Mouse (Mus musculus) cerebellum, adult 9-11 months (tissue): ENCODE results near the gene Stra6.
A peak's percentile ranks its signal among the peaks of the same experiment; 100 is the strongest.

ENCODE experiments used
- DNase-seq: peaks from one replicate; pipeline ENCODE4 v3.0.0; 2022

Stra6 gene

DNA sequence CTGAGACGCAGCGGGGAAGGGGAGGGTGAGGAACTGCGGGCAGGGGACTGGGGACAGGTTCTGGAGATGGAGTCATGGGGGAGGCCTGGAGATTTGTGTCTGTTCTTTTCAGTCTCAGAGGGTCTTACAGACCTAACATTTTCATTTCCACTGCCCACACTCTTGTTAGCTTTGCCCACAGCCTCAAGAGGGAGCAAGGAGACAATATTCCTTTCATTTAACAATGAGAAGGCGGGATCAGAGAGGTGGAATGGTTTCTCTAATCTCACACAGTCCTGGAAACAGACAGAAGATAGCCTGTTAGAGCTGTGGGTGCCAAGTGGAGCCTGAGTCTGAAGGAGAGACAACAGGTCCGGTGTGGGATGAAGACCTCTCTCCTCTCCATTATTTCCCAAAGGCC, 11.7 kb upstream of the Stra6 start:
- no peak for DNase-seq

DNA sequence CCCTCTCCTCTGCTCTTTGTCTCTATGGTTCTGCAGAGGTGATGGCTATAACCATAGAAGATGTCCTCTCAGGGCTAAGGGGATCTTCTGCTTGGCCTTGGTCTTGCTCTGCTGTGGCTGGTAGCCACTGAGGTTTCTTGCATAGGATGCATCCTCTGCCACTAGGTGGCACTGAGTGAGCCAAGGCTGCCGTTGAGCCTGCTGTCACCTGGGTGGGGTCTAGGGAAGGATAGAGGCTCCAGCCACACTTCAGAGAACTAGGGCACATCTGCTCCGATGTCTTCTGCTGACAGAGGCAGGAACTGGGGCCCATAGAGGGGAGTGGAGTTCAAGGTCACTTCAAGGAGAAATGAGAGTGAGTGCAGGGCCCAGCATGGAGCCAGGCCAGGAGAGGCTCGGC, 10.5 kb upstream of the Stra6 start:
- DNase-seq, result peak; percentile 56

DNA sequence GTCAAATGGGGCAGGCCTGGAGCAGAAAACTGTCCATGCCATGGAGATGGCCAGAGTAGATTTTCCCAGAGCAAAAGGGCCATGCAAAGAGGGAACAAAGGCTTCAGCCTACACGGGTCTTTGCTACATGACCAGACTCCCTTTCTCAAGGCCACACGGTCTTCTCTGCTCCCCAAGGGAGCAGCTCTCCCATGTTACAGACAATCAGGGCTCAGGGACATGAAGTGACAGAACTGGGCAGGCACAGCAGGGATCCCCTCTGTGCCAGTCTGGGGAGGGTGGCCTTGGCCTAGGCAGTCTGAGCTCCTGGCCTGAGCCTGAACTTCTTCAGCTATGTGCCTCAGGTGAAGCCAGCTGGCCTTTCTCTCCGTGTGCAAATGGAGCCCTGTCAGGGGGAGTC, 10.0 kb upstream of the Stra6 start:
- DNase-seq, result no peak

DNA sequence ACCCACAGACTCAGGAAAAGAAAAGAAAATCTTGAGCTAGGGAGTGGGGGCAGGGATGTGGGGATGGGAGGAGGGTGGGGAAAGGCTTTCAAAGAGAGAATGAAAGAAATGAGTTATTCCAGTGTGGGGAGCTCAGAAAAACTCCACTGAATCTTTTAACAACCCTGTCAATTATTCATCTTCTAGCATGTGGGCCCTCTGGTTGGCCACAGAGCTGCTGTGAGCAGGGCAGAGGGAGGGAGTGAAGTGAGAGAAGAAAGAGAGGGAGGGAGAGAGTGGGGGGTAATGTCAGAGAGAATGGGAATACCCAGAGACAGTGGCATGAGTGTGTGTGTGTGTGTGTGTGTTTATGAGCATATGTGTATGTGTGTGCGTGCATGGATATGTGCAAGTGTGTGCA, 9.6 kb upstream of the Stra6 start:
- DNase-seq, result no peak

DNA sequence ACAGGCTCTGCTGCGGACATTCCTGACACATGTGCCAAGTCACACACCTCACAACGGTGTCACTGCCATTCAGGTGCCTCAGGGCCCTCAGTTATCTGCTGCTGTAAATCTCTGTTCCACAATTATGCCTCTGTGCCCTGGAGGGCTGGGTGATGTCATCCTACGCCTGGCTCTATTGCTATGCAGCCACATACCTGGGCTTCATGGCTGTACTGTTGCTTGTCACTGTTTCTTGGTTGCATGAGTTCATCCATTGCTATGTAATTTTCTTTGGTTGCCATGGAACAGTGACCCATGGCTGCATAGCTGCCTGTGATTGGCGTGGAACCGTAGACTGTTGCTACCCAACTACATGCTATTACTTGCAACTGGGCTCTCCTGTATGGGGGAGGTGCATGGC, 7.9 kb upstream of the Stra6 start:
- no peak for DNase-seq

DNA sequence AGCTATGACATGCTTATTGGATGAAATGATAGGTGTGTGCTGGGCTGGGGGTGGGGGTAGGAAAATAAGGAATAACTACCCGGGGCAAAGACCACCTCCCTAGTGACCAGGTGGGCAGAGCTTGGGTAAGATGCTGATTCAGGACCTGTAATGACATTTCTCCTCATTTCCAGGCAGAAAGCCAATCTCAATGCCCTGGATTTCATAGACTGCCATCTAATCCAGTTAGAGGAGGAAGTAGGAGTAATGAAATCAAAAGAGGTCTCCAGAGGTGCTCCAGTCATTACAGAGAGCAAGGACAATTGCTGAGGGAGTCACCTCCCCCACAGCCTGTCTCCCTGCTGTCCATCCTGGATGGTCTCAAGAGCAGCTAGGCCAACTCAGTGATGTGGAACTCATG, 3.7 kb upstream of the Stra6 start:
- no peak for DNase-seq

DNA sequence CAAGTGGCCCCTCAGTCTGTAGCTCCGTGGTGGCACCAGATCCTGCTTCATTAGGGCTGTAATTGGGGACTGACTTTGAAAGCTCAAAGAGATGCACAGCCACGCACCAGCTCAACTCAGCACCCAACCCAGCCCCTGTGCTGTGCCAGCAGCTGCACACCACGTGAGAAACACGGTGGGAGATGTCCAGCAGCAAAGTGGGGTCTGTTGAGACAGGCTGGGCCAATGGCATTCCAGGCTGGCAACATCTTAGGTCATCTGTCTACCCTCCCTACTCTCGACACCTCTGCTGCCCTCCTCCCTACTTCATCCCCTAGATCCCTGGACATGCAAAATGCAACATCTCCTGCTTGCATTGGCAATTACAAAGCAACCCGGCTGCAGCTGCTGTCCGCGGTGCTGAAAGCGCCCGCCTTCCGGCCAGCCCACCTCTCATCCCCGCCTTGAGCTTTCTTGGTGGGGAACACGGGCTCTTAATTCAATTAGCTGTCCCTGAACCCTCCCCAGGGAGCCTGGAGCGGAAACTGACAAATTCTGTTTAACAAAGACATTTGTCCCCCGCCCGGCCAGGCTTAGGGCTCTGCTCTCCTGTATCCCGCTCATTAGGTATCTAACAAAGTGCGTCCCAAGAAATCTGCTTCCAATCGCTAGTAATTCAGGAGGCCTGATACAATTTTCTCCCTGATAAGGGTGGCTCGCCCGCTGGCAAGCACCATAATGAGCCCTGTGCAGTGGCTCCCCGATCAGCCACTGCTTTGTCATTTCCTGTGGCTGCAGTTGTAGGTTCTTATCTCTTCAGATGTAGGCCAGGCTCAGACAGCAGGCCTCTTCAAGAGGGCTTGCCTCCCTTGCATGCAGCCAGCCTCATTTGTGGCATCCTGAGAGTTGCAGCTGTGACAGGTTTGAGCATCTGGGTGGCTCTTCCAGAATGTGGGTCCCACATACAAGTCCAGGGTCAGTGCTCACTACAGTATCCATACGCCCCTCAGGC, 2.6 kb upstream of the Stra6 start:
- no peak for DNase-seq

DNA sequence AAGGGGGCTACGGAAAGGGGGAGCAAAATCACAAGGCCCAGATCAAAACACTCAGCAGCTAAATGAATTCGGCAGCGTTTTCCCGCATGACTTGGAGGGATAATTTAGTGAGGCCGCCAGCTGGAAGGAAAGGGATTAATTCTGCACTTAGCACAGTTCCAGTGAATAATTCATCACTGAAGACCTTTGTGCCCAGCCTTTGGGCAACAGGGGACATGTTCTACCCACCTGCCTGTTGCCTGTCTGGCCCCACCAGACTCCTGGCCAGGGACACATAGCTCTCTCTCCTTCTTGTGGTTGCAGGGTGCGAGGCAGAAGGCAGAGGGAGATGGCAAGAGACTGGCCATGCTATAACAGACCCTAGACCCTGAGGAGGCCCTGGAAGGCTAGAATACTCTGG, 1.9 kb downstream of the Stra6 start:
- DNase-seq, result no peak

DNA sequence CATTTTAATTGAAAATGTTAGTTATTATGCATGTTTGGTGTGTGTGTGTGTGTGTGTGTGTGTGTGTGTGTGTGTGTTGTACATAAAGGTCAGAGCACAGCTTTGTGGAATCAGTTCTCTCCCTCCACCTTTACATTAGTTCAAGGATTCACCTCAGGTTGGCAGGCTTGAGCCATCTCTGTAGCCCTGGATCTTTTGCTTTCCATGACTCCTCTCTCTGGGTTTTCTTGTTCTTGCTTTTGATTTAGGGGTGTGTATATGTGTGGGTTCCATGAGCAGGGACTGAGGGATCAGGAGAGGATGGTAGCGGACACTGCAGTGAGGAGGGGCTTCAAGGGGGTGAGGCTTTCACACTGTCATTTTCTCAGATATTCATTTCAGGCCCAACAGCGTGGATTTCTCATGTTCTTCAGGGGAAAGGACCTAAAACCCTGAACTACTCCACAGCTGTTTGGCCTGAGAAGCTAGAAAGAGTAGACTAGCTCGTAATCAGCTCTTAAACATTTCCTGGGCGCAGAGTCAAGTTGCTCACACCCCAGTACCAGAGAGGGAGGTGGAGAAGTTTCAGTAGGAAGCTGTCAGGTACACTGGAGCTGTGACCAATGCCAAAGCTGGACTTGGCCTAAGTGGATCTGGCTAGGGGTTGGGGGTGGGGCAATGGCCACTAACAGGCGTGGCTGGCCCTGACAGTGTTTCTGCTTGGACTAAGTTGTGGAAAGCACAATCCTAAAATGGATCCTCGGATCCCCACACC, 2.6 kb downstream of the Stra6 start:
- no peak for DNase-seq

DNA sequence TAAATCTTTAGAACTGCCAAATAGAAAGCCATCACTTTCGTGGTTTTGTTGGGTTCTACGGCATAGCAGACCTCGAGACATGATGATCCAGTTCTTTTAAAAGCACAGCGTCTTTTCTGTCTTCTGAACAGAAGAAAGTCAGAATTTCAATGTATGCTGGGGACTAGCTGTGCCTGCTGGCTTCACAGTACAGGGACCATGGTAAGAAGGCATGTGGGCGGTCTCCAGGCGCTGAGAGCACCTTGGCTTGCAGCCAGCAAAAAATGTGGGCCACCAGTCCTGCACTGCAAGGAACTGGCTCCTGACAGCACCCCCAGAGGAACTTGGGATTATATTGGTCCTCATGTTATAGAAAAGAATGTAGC, 3.1 kb downstream of the Stra6 start:
- peak; percentile 48 for DNase-seq

DNA sequence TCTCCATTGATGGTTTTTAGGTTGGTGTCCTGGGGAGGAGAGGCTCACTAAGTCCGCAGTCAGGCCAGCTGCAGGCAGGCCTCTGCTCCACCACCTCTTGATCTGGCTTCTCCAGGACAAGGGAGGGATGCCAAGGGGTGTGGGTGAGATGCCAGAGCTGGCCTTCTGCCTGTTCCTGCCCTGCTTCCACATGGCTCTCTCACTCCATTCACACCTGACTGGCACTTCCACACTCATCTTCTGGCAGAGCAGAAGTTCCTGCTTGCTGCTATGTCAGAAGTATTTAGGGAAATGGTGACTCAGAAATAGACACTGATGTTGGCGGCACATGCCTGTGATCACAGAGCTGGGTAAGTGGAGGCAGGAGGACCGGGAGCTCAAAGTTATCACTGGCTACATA, 4.0 kb downstream of the Stra6 start:
- peak; percentile 84 for DNase-seq

DNA sequence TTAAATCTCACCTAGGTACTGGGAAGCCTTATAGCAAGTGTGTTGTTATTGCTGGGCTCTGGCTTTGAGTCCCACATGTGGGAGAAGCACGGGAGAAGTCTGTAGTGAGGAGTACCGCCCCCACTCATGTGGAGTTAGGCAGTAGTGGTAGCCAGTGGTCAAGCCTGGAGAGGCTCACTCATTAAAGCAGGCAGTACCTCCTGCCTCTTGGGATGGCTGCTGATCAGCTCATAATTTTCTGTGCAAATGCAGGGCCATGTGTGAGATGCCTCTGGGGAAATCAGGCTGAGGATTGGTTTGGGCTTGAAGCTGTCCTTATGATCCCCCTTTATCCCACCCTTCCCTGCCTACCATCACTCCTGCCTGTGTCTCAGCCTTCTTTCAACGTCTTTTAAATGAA, 11.0 kb downstream of the Stra6 start:
- DNase-seq, result no peak

DNA sequence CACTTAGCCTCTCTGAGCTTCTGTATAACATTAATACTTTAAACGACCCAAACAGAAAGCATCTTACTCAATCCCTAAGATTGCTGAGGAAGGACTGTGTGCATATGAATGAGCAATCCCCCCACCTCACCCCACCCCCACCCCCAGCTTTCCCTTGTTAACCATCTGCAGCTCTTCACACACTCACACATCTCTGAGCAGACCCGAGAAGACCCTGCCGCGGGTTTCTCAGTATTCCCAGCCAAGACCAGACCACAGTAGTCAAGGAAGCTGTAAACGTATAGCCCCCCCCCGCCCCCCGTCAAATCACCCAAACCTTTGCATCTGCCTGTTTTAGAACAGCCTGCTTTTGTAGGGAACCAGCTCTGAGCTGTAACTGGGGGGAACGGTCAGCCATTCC, 21.0 kb downstream of the Stra6 start:
- DNase-seq, result no peak

DNA sequence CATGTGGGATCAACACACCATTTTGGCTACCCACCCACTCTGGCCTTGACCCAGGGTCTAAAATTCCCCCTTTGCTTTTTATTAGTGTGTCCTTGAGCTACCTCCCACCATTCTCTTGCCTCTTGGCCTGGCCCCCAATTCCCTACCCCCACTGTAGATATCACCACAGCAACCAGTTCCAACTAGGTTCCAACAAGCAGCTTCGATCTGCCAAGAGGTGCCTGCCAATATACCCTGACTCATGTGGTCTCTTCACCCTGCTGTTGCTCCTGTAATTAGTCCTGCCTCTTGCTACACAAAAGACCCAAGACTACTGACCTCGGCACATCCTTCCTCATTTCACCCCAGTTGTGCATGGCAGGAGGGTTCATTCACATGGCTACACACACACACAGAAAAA, 21.5 kb downstream of the Stra6 start:
- no peak for DNase-seq

DNA sequence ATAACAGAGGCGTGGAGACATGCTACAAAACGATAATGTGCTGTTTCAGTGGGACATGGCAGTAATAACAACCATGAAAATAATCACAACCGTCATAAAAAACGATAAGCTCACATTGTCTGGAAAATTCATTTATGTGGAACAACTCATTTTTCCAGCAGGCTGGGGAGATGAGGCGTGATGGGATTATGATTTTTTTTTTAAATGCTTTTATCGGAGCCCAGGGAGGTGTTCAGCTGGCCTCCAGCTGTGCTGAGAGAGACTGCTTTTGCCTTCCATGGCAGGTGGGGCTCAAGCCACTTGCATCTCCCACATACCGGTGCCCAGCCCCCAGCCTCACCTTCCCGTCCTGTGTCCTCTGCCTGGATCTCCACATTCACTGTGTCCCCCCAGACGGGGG, 22.6 kb downstream of the Stra6 start:
- DNase-seq, result no peak

DNA sequence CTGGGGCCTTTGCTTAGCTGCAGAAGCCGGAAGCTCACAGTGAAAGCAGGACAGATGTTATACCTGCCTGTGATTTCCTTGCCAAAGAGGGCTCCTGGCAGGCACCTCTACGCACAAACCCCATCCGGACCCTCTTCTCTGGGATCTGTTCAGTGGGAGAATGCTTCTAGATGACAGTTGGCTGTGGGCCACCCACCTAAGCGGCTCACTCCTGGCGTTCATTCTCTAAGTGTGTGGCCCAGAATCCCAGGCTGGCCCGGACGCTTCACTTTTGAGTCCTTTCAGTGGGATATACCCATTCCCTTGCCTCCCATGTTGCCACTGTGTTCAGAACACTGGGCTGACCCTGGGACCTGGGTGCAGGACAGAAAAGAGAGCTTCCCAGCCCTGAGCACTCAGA, 23.3 kb downstream of the Stra6 start:
- DNase-seq, result no peak

DNA sequence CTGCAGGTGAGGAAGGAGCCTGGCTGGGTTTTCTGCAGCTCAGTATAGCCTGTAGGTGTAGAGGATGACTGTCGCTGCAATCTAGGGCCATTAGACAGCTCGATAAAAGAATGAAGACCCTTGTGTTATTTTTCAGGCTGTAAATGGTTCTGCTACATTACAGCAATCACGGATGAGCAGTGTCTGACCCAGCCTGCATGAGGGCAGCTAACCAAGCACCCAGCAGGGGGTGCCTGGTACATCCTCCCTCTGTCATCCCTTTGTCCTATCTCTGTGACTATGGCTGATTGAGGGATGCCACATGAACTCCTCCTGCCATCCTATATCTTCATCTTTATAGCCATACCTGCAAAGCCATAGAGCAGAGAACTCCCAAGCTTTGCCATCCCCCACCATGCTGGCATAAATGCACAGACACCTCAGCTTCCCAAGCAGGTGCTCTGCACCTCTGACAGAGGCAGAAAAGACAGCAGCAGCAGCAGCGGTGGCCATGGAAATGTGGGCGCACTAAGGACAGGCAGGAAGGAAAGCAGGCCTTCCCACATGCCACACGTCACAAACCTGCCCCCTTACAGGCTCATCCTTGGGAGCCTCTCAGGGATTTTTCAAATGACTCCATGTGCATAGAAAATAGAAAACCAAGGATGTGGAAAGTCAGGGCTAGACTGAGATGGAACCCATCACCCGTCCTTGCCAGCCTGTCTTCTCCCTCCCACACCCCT, 23.9 kb downstream of the Stra6 start:
- no peak for DNase-seq

DNA sequence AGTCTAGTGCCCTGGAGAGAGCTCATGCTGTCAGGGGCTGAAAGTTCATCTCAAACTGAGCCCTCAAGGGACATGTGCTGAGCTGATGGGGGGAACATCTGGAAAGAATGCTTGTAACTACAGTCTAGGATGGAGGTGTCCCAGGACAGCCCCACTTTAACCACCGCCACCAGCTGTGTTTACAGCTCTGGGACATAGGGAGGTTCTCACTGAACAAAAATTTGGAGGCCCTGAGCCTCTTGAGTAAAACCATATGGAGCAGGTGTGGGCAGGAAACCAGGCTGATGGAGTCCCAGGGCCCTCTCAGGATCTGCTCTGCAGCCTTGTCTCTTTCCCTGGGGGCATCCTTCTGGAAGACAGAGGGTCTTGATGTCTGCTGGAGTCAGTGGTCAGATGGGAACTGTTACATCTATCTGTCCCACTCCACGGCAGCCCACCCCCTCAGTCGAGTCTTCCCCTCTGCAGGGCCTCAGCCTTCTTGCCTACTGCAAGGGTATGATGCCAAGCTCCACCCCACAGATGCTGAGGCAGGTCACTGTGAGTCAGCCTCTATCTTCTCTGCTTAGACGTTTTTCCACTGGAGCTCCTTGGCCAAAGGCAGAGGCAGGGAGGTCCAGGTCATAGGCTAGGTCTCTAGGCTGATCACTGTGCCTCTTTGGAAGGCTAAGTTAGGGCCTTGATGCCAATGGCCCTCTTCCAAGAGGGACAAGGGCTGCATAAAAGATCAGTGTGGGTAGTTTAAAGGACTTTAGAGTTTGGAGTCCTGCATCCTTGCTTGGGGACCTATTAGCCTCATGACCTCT, 28.2 kb downstream of the Stra6 start:
- DNase-seq, result peak; percentile 52

DNA sequence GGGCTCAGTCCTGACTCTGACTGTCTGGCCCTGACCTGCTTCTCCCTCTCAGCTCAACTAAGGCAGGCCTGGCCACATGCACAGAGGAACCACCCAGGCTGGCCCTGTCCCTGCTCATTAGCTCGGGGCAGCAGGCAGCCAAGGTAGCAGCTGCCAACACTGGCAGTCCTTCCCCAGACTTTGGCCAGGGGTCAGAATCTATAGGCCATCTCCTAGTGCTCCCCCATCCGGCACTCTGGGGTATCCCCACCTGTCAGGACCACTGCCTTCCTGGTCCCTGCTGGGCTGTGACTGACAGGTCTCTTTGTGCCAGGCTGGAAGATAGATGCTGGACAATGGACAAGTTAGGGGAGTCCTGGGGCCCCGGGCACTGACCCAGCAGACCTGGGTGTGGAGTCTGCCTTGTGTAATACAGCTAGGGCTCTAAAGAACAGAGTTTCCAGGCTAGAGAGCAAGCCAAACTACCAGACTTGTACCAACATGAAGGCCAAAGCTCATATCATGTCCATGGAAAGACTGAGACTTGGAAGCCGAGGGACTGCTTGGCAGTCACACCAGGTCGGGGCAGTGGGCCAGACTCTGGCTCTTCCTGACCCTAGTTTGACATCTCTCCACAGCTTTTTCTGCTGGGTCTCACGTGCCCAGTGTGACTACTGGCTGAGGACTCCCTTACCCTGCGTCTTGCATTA, 29.1 kb downstream of the Stra6 start:
- peak; percentile 98 for DNase-seq

DNA sequence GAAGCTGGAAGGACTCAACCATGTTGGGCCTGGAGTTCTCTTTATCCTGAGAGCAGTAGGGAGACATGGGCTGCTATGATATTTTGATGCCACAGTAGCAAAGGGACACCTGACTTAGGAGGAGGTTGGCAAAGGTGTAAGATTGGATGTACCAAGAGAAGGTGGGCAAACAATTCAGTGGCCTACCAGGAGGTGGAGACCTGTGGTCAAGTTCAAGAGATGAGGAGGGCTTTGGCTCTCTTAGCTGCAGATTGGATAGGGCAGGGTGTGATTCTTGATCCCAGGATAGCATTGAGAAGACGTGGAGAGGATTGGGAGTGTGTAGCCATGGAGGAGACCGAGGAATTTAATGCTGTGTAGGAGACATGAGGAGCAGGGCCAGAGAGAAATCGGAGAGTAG, 30.2 kb downstream of the Stra6 start:
- peak; percentile 36 for DNase-seq

DNA sequence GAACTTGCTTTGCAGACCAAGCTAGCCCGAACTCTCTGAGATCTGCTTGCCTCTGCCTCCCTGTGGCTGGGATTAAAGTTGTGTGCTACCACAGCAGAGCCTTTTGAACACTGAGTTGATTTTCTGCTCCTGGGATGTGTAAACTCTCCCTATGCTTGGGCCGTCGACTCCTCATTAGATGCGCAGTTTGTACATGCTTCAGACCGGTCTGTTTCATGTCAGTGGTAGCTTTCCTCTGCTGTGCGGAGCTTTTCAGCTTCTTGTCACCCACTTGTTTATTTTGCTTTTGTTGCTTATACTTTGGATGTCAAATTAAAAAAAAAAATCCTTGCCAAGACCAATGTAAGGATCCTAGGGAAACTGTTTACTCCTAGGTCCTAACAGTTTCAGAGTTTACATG, 32.4 kb downstream of the Stra6 start:
- DNase-seq, result no peak

DNA sequence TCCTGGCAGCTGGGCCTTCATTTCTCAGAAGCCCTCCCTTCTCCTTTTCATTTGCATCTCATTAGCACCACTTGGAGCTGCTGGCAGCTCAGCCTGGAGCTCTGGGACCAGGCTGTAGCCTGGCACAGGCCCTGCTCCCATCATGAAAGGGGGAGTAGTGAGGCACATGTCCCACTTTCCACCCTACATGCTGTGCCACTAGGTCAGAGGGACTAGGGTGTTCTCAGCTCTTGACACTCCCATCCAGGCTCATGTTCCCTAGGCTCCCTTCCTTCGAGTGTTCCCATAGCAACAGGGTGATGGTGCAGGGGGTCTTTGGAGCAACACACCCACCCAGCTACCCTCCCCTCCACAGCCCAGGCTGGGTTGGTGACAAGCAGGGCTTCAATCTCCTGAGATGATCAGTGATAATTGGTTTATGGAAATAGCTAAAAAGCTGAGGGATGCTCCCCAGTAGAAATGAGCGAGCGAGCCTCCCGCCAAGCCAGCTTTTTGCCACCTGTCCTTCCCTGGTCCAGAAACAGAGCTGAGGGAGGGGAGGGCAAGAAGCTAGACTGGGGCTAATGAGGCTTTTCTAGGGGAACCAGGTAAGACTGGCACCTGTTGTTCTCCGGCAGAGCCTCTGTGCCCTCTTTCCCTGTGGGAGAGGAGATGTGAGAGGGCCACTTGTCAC, 33.2 kb downstream of the Stra6 start:
- peak; percentile 79 for DNase-seq
